Mouse (Mus musculus) liver, postnatal 0 days (tissue): ENCODE data around the gene Rce1. TPM values are rescaled to one million over a fixed set of nuclear protein-coding genes. Genes with fewer than 3 reads are reported as not detected.
"Not testable (repeated sequence)": the region's sequence is repeated elsewhere in the genome, so short reads cannot be mapped to it uniquely, and the experiment has no call there.

Experiments
- ATAC-seq: fragments of 200-750 bp; cut with Nextera tagmentation; 2 replicates; pipeline ENCODE4 v1.8.0; 2017; ENCODE audit warnings: mild to moderate bottlenecking, moderate library complexity
- DNase-seq: peaks from one replicate; pipeline ENCODE4 v3.0.0-alpha.2; 2016
- H3K27ac ChIP-seq: fragments of 300-500 bp; sonication (generic); 2 replicates; pipeline ENCODE4 v1.5.1; 2014; ENCODE audit warnings: antibody characterized with exemption, moderate library complexity, mild to moderate bottlenecking, low read depth
- H3K27me3 ChIP-seq: fragments of 300-500 bp; sonication (generic); 2 replicates; pipeline ENCODE4 v1.6.1; 2014; ENCODE audit warnings: low read length, control low read depth, mixed read lengths; ENCODE audit not compliant: insufficient read depth
- H3K36me3 ChIP-seq: fragments of 300-500 bp; sonication (generic); replicated peaks from 2 replicates; pipeline ENCODE4 v1.6.1; 2014; ENCODE audit warnings: mild to moderate bottlenecking, control low read depth, low read length, moderate library complexity, mixed read lengths; ENCODE audit not compliant: insufficient read depth
- H3K4me1 ChIP-seq: fragments of 300-500 bp; sonication (generic); 2 replicates; pipeline ENCODE4 v1.6.1; 2014; ENCODE audit warnings: antibody characterized with exemption, mild to moderate bottlenecking, control low read depth; ENCODE audit not compliant: insufficient read depth
- H3K4me2 ChIP-seq: fragments of 300-500 bp; sonication (generic); 2 replicates; pipeline ENCODE4 v1.6.1; 2014; ENCODE audit warnings: low read depth, mild to moderate bottlenecking, low read length, moderate library complexity, mixed read lengths
- H3K4me3 ChIP-seq: fragments of 300-500 bp; sonication (generic); 2 replicates; pipeline ENCODE4 v1.5.1; 2014; ENCODE audit warnings: low read depth, low read length
- H3K9ac ChIP-seq: fragments of 300-500 bp; sonication (generic); replicated peaks from 2 replicates; pipeline ENCODE4 v1.6.1; 2014; ENCODE audit warnings: mild to moderate bottlenecking, moderate library complexity
- H3K9me3 ChIP-seq: fragments of 300-500 bp; sonication (generic); 2 replicates; pipeline ENCODE4 v1.6.1; 2016; ENCODE audit warnings: mild to moderate bottlenecking, control low read depth, low read length, mixed read lengths
- CTCF ChIP-seq: sonication (generic); IDR thresholded peaks from 2 replicates; pipeline ENCODE4 v1.5.1; 2016; ENCODE audit warnings: antibody characterized with exemption, low read depth
- EP300 ChIP-seq: IDR thresholded peaks from 2 replicates; pipeline ENCODE4 v1.6.1; 2016; ENCODE audit warnings: antibody characterized with exemption, low read depth, mild to moderate bottlenecking
- WGBS: fragments of 180-500 bp; shearing (Covaris S2); extraction: QIAGEN DNeasy Blood & Tissue Kit; methylation state at CpG from one replicate; pipeline ENCODE4 v1.1.7; 2014; ENCODE audit not compliant: insufficient replicate concordance; 5-methylcytosine and 5-hydroxymethylcytosine counted together
- polyA plus RNA-seq: library from polyadenylated mRNA; unstranded; fragments of >200 nt; fragmentation: Nextera tagmentation; extraction: Ambion mirVana; gene quantifications from 2 replicates; pipeline ENCODE4 v1.2.1, GENCODE M21; 2015

Rce1 gene
- polyA plus RNA-seq, 1 experiment from 2014 or later: 17.3 TPM

DNA sequence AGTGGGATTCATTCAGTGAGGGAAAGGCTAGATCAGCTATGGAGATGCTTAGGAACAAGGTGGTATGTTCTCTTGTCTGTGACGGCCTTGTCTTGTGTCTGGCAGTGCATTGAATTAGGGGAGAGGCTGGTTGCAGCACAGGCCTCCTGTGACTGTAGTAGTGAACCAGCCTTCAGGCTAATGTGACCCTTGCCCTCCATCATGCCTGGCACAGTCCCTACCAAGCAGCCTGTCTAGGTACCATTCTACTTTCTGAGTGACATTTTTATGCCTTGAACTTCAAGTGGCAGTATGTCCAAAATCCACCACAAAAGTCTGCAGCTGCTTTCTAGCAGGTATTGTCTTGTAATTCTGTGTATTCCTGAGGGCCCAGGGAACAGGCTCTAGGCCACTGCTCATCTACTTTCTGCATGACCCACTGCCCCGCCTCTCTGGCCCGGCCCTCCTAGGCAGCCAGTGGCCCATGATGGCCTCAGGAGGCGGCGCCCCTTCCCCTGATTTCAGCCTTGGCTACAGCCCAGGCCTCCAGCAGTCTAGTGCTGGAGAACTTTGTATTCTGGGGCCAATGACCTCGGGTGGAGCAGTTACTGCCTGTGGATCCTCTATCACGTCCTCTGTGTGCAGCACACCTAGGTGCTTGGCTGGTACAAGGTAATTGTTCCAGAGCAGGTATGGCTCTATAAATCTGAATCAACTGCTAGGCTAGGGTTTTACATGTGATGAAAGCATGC, 31.5 kb downstream of the Rce1 start:
- Histone ChIP-seq H3K4me3 (peak overlapping the region; percentile 45), H3K4me1 (peaks cover 6% of the 10 kb centered on the region), H3K9me3 (no peaks in the 10 kb centered on the region), H3K4me2 (peak overlapping the region; percentile 64; the same call in 1 of the 2 replicates), H3K36me3 (no peaks in the 10 kb centered on the region), H3K9ac (peak overlapping the region; percentile 67), H3K27ac (peak overlapping the region; percentile 90), H3K27me3 (no peaks in the 10 kb centered on the region)
- peak; percentile 80 for DNase-seq
- WGBS: 47% methylated on average over 7 of the region's 7 CpGs
- peak; percentile 90 for ATAC-seq
- TF ChIP-seq CTCF (no peak), EP300 (peak; percentile 78)

GRCm38 (mm10) chr19:4590025-4590424, 35.4 kb downstream of the Rce1 start:
- H3K27me3 ChIP-seq: no peaks in the 10 kb centered on the region
- H3K4me1 ChIP-seq: peaks cover 6% of the 10 kb centered on the region
- DNase-seq (no peak), ATAC-seq (no peak)
- H3K9ac ChIP-seq: peak overlapping the region; percentile 1; the same call in 1 of the 2 replicates
- H3K36me3 ChIP-seq: no peaks in the 10 kb centered on the region
- H3K9me3 ChIP-seq: no peaks in the 10 kb centered on the region
- TF ChIP-seq CTCF (no peak), EP300 (no peak)
- no peak overlapping the region for H3K4me3 ChIP-seq
- H3K4me2 ChIP-seq: no peak overlapping the region
- no peak overlapping the region; the same call in 1 of the 2 replicates for H3K27ac ChIP-seq
- 81% methylated on average over 3 of the region's 3 CpGs for WGBS

- Histone ChIP-seq H3K27me3 (no peaks in the 10 kb centered on the region), H3K4me2 (no peak overlapping the region), H3K4me1 (peaks cover 6% of the 10 kb centered on the region), H3K4me3 (no peak overlapping the region), H3K9ac (no peak overlapping the region; the same call in 1 of the 2 replicates), H3K9me3 (no peaks in the 10 kb centered on the region), H3K27ac (peak overlapping the region; percentile 85), H3K36me3 (no peaks in the 10 kb centered on the region)
- peak; percentile 43 for ATAC-seq
- WGBS: 74% methylated on average over 1 of the region's 1 CpGs
- TF ChIP-seq EP300 (no peak), CTCF (peak; percentile 65)
- DNase-seq: peak; percentile 48
These were observed 36.4 kb downstream of the Rce1 start for GRCm38 (mm10) chr19:4589081-4589480.

GRCm38 (mm10) chr19:4588430-4588829, 37.0 kb downstream of the Rce1 start:
- peaks cover 6% of the 10 kb centered on the region for H3K4me1 ChIP-seq
- WGBS: 47% methylated on average over 3 of the region's 3 CpGs
- no peak overlapping the region for H3K4me3 ChIP-seq
- H3K4me2 ChIP-seq: no peak overlapping the region
- no peak overlapping the region for H3K9ac ChIP-seq
- DNase-seq (no peak), ATAC-seq (peak; percentile 84)
- peak overlapping the region; percentile 85 for H3K27ac ChIP-seq
- H3K36me3 ChIP-seq: no peaks in the 10 kb centered on the region
- TF ChIP-seq CTCF (no peak), EP300 (peak; percentile 79)
- no peaks in the 10 kb centered on the region for H3K9me3 ChIP-seq
- no peaks in the 10 kb centered on the region for H3K27me3 ChIP-seq

- Histone ChIP-seq H3K9ac (no peak overlapping the region), H3K27me3 (no peaks in the 10 kb centered on the region), H3K36me3 (no peaks in the 10 kb centered on the region), H3K4me3 (no peak overlapping the region), H3K9me3 (no peaks in the 10 kb centered on the region), H3K4me2 (no peak overlapping the region), H3K27ac (peak overlapping the region; percentile 70), H3K4me1 (peaks cover 6% of the 10 kb centered on the region)
- DNase-seq (no peak), ATAC-seq (no peak)
- WGBS: 66% methylated on average over 2 of the region's 2 CpGs
- TF ChIP-seq CTCF (no peak), EP300 (no peak)
These were observed 38.0 kb downstream of the Rce1 start for GRCm38 (mm10) chr19:4587426-4587825.

GRCm38 (mm10) chr19:4586783-4587182, 38.7 kb downstream of the Rce1 start:
- H3K27me3 ChIP-seq, H3K4me1 ChIP-seq, H3K9me3 ChIP-seq, H3K9ac ChIP-seq, DNase-seq, H3K4me2 ChIP-seq, ATAC-seq, H3K4me3 ChIP-seq, H3K36me3 ChIP-seq, H3K27ac ChIP-seq: not testable (repeated sequence)
